In genomic region chr12:112306208-112306607, GRCm38 (mm10) we compare ENCODE assay signal across 18 mouse cellular contexts.
DNase-seq lines count a peak whose midpoint lies in the region; ATAC-seq lines count a peak whose summit lies in the region.
"Had no signal": no experiment of that assay in that cellular context is flagged by ENCODE, and none has a peak within 500 bp of the region (broad histone marks: within the 10 kb centered on the region; RNA-seq: fewer than 3 reads in every experiment).

No protein-coding gene starts in this region.

- 54% methylated on average over 7 of the region's 7 CpGs for WGBS in forebrain, embryonic 15.5 days
- 79% methylated on average over 7 of the region's 7 CpGs for WGBS in forebrain, embryonic 11.5 days
- 51% methylated on average over 7 of the region's 7 CpGs for WGBS in kidney, embryonic 14.5 days

- no peaks in the 10 kb centered on the region for H3K27me3 ChIP-seq in forebrain, embryonic 15.5 days
- peaks cover 3% of the 10 kb centered on the region; the same call in 1 of the 2 replicates for H3K27me3 ChIP-seq in forebrain, embryonic 11.5 days (ENCODE audit: control insufficient read depth, insufficient read depth, low read length)
- H3K27me3 ChIP-seq in kidney, embryonic 14.5 days (ENCODE audit: control insufficient read depth, insufficient read depth, low read length): peaks cover 22% of the 10 kb centered on the region

- ATAC-seq in forebrain, embryonic 15.5 days (replicated peaks): no peak; the same call in 1 of the 2 replicates
- no peak for ATAC-seq in forebrain, embryonic 11.5 days (replicated peaks; ENCODE audit: low FRiP score)
- ATAC-seq in kidney, embryonic 14.5 days (ENCODE audit: low FRiP score, low TSS enrichment): no peak
- ATAC-seq: hindbrain, postnatal 0 days had no signal

- H3K4me2 ChIP-seq in forebrain, embryonic 15.5 days (replicated peaks): no peak overlapping the region
- no peak overlapping the region for H3K4me2 ChIP-seq in forebrain, embryonic 11.5 days (ENCODE audit: low read depth, low read length, severe bottlenecking)
- no peak overlapping the region for H3K4me2 ChIP-seq in kidney, embryonic 14.5 days (replicated peaks; ENCODE audit: low read depth, low read length)
- H3K4me2 ChIP-seq: heart, embryonic 11.5 days; heart, embryonic 15.5 days; hindbrain, embryonic 13.5 days had no signal

- no peak overlapping the region for H3K9ac ChIP-seq in forebrain, embryonic 15.5 days (replicated peaks)
- H3K9ac ChIP-seq in forebrain, embryonic 11.5 days (ENCODE audit: low read length): no peak overlapping the region
- H3K9ac ChIP-seq in kidney, embryonic 14.5 days (ENCODE audit: low read depth, low read length): no peak overlapping the region
- H3K9ac ChIP-seq: heart, embryonic 15.5 days; hindbrain, embryonic 13.5 days had no signal

- peaks cover 16% of the 10 kb centered on the region for H3K4me1 ChIP-seq in forebrain, embryonic 15.5 days
- H3K4me1 ChIP-seq in forebrain, embryonic 11.5 days (replicated peaks; ENCODE audit: control insufficient read depth, insufficient read depth, low read length): peaks cover 11% of the 10 kb centered on the region; the same call in 1 of the 2 replicates
- H3K4me1 ChIP-seq in kidney, embryonic 14.5 days (ENCODE audit: control insufficient read depth, insufficient read depth, low read length): peaks cover 14% of the 10 kb centered on the region
- H3K4me1 ChIP-seq: heart, embryonic 15.5 days had no signal

- H3K4me3 ChIP-seq in forebrain, embryonic 15.5 days: no peak overlapping the region
- no peak overlapping the region for H3K4me3 ChIP-seq in forebrain, embryonic 11.5 days (ENCODE audit: low read depth, low read length)
- H3K4me3 ChIP-seq in kidney, embryonic 14.5 days (ENCODE audit: low read length): no peak overlapping the region
- H3K4me3 ChIP-seq: embryonic facial prominence, embryonic 10.5 days; heart, adult 2 months; heart, embryonic 15.5 days; hindbrain, embryonic 13.5 days had no signal

- no peaks in the 10 kb centered on the region for H3K9me3 ChIP-seq in forebrain, embryonic 15.5 days
- H3K9me3 ChIP-seq in forebrain, embryonic 11.5 days (ENCODE audit: control insufficient read depth, low read length): no peaks in the 10 kb centered on the region
- H3K9me3 ChIP-seq in kidney, embryonic 14.5 days (ENCODE audit: control insufficient read depth, low read length): no peaks in the 10 kb centered on the region
- H3K9me3 ChIP-seq: embryonic facial prominence, embryonic 10.5 days; heart, embryonic 15.5 days; hindbrain, embryonic 13.5 days had no signal

- no peaks in the 10 kb centered on the region for H3K36me3 ChIP-seq in forebrain, embryonic 15.5 days
- no peaks in the 10 kb centered on the region for H3K36me3 ChIP-seq in forebrain, embryonic 11.5 days (ENCODE audit: control insufficient read depth, insufficient read depth, low read length)
- no peaks in the 10 kb centered on the region for H3K36me3 ChIP-seq in kidney, embryonic 14.5 days (ENCODE audit: control insufficient read depth, insufficient read depth, low read length)
- H3K36me3 ChIP-seq: embryonic facial prominence, embryonic 10.5 days; heart, embryonic 15.5 days; hindbrain, embryonic 13.5 days had no signal

- H3K27ac ChIP-seq in forebrain, embryonic 15.5 days (replicated peaks): peak overlapping the region; percentile 3; the same call in 1 of the 2 replicates
- H3K27ac ChIP-seq in forebrain, embryonic 11.5 days (ENCODE audit: low read depth, low read length): no peak overlapping the region
- no peak overlapping the region for H3K27ac ChIP-seq in kidney, embryonic 14.5 days (ENCODE audit: low read depth, low read length)
- H3K27ac ChIP-seq: embryonic facial prominence, embryonic 10.5 days; heart, adult 2 months; heart, embryonic 15.5 days; hindbrain, embryonic 13.5 days; hindbrain, postnatal 0 days had no signal

- no peak for DNase-seq in forebrain, embryonic 11.5 days (ENCODE audit: low spot score)
- peak; percentile 16 to 30 for DNase-seq in frontal cortex, postnatal 36 days (ENCODE audit: low spot score in 2 of 2)
- DNase-seq in frontal cortex, postnatal 25 days (ENCODE audit: low spot score in 2 of 2): no peak
- peak; percentile 18 to 22 for DNase-seq in right cerebral cortex, adult 2 months (ENCODE audit: low spot score in 2 of 2)
- DNase-seq in right cerebral cortex, postnatal 36 days (ENCODE audit: low spot score in 2 of 2): no peak
- DNase-seq: adrenal gland, postnatal 10 days; cerebellum, adult 2 months; cerebellum, postnatal 10 days; gastrocnemius, postnatal 14 days; heart, adult 2 months; heart, postnatal 14 days had no signal

Comparison
In these comparisons a context has a peak if more than half of its experiments do, and no peak if none do; other contexts are left out.
1. DNase-seq: peak in frontal cortex, postnatal 36 days (2 of 2) and right cerebral cortex, adult 2 months (2 of 2); none in forebrain, embryonic 11.5 days (single experiment), frontal cortex, postnatal 25 days (0 of 2) and right cerebral cortex, postnatal 36 days (0 of 2).